ENCODE assay signal across 8 mouse cellular contexts in genomic region chr9:57861951-57862471, GRCm38 (mm10). TPM values are rescaled to one million over a fixed set of nuclear protein-coding genes. Genes with fewer than 3 reads are reported as not detected.
A peak's percentile ranks its signal among the peaks of the same experiment; 100 is the strongest.
DNase-seq lines count a peak whose midpoint lies in the region; ATAC-seq lines count a peak whose summit lies in the region.

No protein-coding gene starts in this region.

- no peak for ATAC-seq in erythroblast, adult 5-6 weeks (replicated peaks; ENCODE audit: low FRiP score, poor library complexity, severe bottlenecking)

- DNase-seq in CD4-positive helper T cell, adult 2 months (ENCODE audit: low read depth, low spot score): peak; percentile 74
- DNase-seq in Muller cell, postnatal 12 days (ENCODE audit: inconsistent ontology term): peak; percentile 92
- peak; percentile 68 for DNase-seq in cerebellum, adult 9-11 months
- DNase-seq in frontal cortex, postnatal 25 days (ENCODE audit: low spot score in 2 of 2): peak; percentile 25 to 55
- peak; percentile 60 to 68 for DNase-seq in layer of hippocampus, adult 8-10 months (ENCODE audit: low spot score in 2 of 2)
- DNase-seq in lung, postnatal 36 days: peak; percentile 69
- peak; percentile 77 for DNase-seq in right cerebral cortex, adult 18-20 months

RNA-seq across cellular contexts. Expression of gene Arid3b, which starts 25.4 kb away (rescaled TPM):
- 10 to 100 TPM in 1 of 4 experiments, 1 to 10 TPM in 3; 7.5 to 11.5 (median 7.7) TPM for total RNA-seq in layer of hippocampus, adult 8-10 months (2022)
- total RNA-seq in erythroblast, adult 5-6 weeks (2015; ENCODE audit: low replicate concordance): 1.9 and 4.6 TPM in 2 replicates
- total RNA-seq in erythroblast, adult 5-6 weeks (2017; ENCODE audit: low replicate concordance): 2.5 TPM in 2 replicates

RNA-seq across cellular contexts. Expression of gene Ubl7, which starts 48.8 kb away (rescaled TPM):
- total RNA-seq in layer of hippocampus, adult 8-10 months (2022): 100 to 1,000 TPM in 2 of 4 experiments, 10 to 100 TPM in 2; 94.6 to 102 (median 98.2) TPM
- 57.6 and 61.0 TPM in 2 replicates for total RNA-seq in erythroblast, adult 5-6 weeks (2015; ENCODE audit: low replicate concordance)
- total RNA-seq in erythroblast, adult 5-6 weeks (2017; ENCODE audit: low replicate concordance): 37.5 and 42.4 TPM in 2 replicates

Comparison
In these comparisons a context has a peak if more than half of its experiments do, and no peak if none do; other contexts are left out.
1. DNase-seq: peak in every context shown above with its lines; median percentile 92 in Muller cell, postnatal 12 days; 77 in right cerebral cortex, adult 18-20 months; 74 in CD4-positive helper T cell, adult 2 months; 69 in lung, postnatal 36 days; 68 in cerebellum, adult 9-11 months; 64 in layer of hippocampus, adult 8-10 months; 40 in frontal cortex, postnatal 25 days.